Mouse (Mus musculus): ENCODE measurements around the gene Gxylt2. TPM values are rescaled to one million over a fixed set of nuclear protein-coding genes. Genes with fewer than 3 reads are reported as not detected.

Gxylt2 gene
- polyA plus RNA-seq, 1 experiment from 2014 or later, result 0.88 TPM

DNA sequence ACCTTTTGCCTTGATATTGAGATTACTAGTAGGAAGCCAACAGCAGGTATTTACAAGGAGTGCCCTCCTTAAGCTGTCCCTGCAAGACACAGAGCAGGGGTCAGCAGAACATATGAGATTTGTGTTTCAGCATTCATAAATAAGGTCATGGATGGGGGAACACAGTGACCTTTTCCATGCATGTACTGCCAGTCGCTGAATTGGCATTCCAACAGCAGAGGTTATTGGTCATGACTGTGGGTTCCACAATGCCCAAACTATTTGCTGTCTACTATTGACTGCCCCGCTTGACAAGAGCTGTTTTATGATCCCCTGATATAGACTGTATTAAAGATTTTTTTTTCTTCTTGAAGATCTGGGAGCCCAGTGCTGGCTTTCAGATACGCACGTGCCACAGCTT lies 95.2 kb downstream of the Gxylt2 start:
- Histone ChIP-seq H3K9ac (replicated peaks; ENCODE audit: low read depth, low read length) (no peak overlapping the region), H3K27ac (ENCODE audit: low read depth, low read length) (no peak overlapping the region), H3K36me3 (ENCODE audit: control insufficient read depth, insufficient read depth, low read length) (no peaks in the 10 kb centered on the region), H3K4me3 (ENCODE audit: low read depth, low read length) (no peak overlapping the region), H3K4me1 (ENCODE audit: control insufficient read depth, insufficient read depth, low read length) (no peaks in the 10 kb centered on the region), H3K4me2 (ENCODE audit: low read depth, low read length) (no peak overlapping the region), H3K9me3 (ENCODE audit: control insufficient read depth, low read length) (no peaks in the 10 kb centered on the region), H3K27me3 (ENCODE audit: control insufficient read depth, insufficient read depth, low read length) (no peaks in the 10 kb centered on the region)
- WGBS, result 95% methylated on average over 4 of the region's 4 CpGs
- ATAC-seq (ENCODE audit: low read depth), result no peak

DNA sequence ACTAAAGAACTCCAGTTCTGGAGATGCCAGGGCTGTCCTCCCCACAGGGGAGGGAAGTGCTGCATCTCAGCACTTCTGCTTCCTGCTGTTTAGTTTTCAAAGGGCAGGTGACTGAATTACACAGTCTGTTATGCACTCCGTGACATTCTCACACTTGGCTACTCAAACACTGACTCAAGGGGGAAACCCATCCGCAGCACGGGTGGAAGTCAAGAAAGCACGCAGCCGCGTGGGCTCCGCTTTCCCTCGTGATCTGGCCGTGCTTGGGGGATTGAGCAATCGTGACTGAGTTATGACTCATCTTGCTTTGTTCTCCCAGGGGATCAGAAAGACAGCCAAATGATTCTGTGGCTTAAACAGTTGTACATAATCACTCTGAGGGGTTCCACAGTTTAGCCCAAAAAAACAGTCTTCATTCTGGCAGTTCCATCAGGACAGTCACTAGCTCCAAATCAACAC lies 96.0 kb downstream of the Gxylt2 start:
- no peaks in the 10 kb centered on the region for H3K4me1 ChIP-seq (ENCODE audit: control insufficient read depth, insufficient read depth, low read length)
- no peak overlapping the region for H3K9ac ChIP-seq (replicated peaks; ENCODE audit: low read depth, low read length)
- H3K27ac ChIP-seq (ENCODE audit: low read depth, low read length), result no peak overlapping the region
- H3K27me3 ChIP-seq (ENCODE audit: control insufficient read depth, insufficient read depth, low read length), result no peaks in the 10 kb centered on the region
- WGBS, result 42% methylated on average over 10 of the region's 10 CpGs
- no peak overlapping the region for H3K4me2 ChIP-seq (ENCODE audit: low read depth, low read length)
- no peak for ATAC-seq (ENCODE audit: low read depth)
- H3K4me3 ChIP-seq (ENCODE audit: low read depth, low read length), result no peak overlapping the region
- no peaks in the 10 kb centered on the region for H3K9me3 ChIP-seq (ENCODE audit: control insufficient read depth, low read length)
- H3K36me3 ChIP-seq (ENCODE audit: control insufficient read depth, insufficient read depth, low read length), result no peaks in the 10 kb centered on the region

DNA sequence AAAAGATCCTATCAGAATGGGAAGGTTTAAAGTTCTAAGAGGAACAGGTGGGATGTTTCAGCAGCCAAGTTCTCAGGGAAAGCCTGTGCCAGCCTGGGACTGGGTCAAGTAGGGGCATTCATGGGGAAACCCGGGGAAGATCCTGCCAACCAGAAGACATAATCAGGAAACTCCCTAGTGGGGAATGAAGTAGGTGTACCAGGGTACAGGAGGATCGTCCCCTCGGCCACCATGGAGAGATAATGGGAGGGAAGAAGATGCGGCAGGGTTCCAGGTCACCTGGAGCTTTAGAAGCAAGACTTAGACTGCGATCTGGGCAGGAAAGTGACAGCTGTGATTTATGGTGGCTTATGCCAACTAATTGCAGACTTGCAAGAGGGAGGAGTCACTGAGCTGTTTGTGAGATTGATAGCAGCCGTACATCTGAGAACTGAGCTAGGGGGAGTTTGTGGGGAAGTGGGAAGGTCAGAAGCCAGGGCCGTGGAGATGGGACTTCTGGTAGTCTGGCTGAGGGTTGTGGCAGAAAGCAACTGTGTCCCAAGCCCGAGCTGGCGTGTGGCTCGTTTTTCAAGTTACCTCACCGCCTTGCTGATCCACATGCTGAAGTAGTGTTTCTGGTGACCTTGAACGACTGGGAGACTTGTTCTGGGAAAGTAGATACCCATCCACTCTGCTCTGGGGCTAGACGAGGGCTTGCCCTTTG lies 98.0 kb downstream of the Gxylt2 start:
- no peaks in the 10 kb centered on the region for H3K27me3 ChIP-seq (ENCODE audit: control insufficient read depth, insufficient read depth, low read length)
- 72% methylated on average over 13 of the region's 13 CpGs for WGBS
- no peak overlapping the region for H3K4me3 ChIP-seq (ENCODE audit: low read depth, low read length)
- no peak for ATAC-seq (ENCODE audit: low read depth)
- H3K4me1 ChIP-seq (ENCODE audit: control insufficient read depth, insufficient read depth, low read length), result no peaks in the 10 kb centered on the region
- no peaks in the 10 kb centered on the region for H3K36me3 ChIP-seq (ENCODE audit: control insufficient read depth, insufficient read depth, low read length)
- no peak overlapping the region for H3K27ac ChIP-seq (ENCODE audit: low read depth, low read length)
- H3K4me2 ChIP-seq (ENCODE audit: low read depth, low read length), result no peak overlapping the region
- no peaks in the 10 kb centered on the region for H3K9me3 ChIP-seq (ENCODE audit: control insufficient read depth, low read length)
- H3K9ac ChIP-seq (replicated peaks; ENCODE audit: low read depth, low read length), result no peak overlapping the region

- H3K4me3 ChIP-seq (ENCODE audit: low read depth, low read length), result no peak overlapping the region
- 86% methylated on average over 3 of the region's 3 CpGs for WGBS
- H3K27me3 ChIP-seq (ENCODE audit: control insufficient read depth, insufficient read depth, low read length), result no peaks in the 10 kb centered on the region
- H3K27ac ChIP-seq (ENCODE audit: low read depth, low read length), result no peak overlapping the region
- no peak for ATAC-seq (ENCODE audit: low read depth)
- H3K36me3 ChIP-seq (ENCODE audit: control insufficient read depth, insufficient read depth, low read length), result no peaks in the 10 kb centered on the region
- no peak overlapping the region for H3K9ac ChIP-seq (replicated peaks; ENCODE audit: low read depth, low read length)
- H3K9me3 ChIP-seq (ENCODE audit: control insufficient read depth, low read length), result no peaks in the 10 kb centered on the region
- H3K4me2 ChIP-seq (ENCODE audit: low read depth, low read length), result no peak overlapping the region
- no peaks in the 10 kb centered on the region for H3K4me1 ChIP-seq (ENCODE audit: control insufficient read depth, insufficient read depth, low read length)
Observed at GRCm38 (mm10) chr6:100803250-100803649, 98.7 kb downstream of the Gxylt2 start.

GRCm38 (mm10) chr6:100807187-100807586 lies 102.7 kb downstream of the Gxylt2 start:
- Histone ChIP-seq H3K27me3 (ENCODE audit: control insufficient read depth, insufficient read depth, low read length) (no peaks in the 10 kb centered on the region), H3K36me3 (ENCODE audit: control insufficient read depth, insufficient read depth, low read length) (no peaks in the 10 kb centered on the region), H3K4me2 (ENCODE audit: low read depth, low read length) (no peak overlapping the region), H3K27ac (ENCODE audit: low read depth, low read length) (no peak overlapping the region), H3K4me1 (ENCODE audit: control insufficient read depth, insufficient read depth, low read length) (no peaks in the 10 kb centered on the region), H3K9ac (replicated peaks; ENCODE audit: low read depth, low read length) (no peak overlapping the region), H3K4me3 (ENCODE audit: low read depth, low read length) (no peak overlapping the region), H3K9me3 (ENCODE audit: control insufficient read depth, low read length) (no peaks in the 10 kb centered on the region)
- WGBS, result 92% methylated on average over 9 of the region's 9 CpGs
- ATAC-seq (ENCODE audit: low read depth), result no peak

GRCm38 (mm10) chr6:100807746-100808145 lies 103.2 kb downstream of the Gxylt2 start:
- no peaks in the 10 kb centered on the region for H3K27me3 ChIP-seq (ENCODE audit: control insufficient read depth, insufficient read depth, low read length)
- 63% methylated on average over 1 of the region's 1 CpGs for WGBS
- no peak overlapping the region for H3K9ac ChIP-seq (replicated peaks; ENCODE audit: low read depth, low read length)
- ATAC-seq (ENCODE audit: low read depth), result no peak
- H3K9me3 ChIP-seq (ENCODE audit: control insufficient read depth, low read length), result no peaks in the 10 kb centered on the region
- no peak overlapping the region for H3K27ac ChIP-seq (ENCODE audit: low read depth, low read length)
- no peaks in the 10 kb centered on the region for H3K4me1 ChIP-seq (ENCODE audit: control insufficient read depth, insufficient read depth, low read length)
- no peaks in the 10 kb centered on the region for H3K36me3 ChIP-seq (ENCODE audit: control insufficient read depth, insufficient read depth, low read length)
- no peak overlapping the region for H3K4me2 ChIP-seq (ENCODE audit: low read depth, low read length)
- H3K4me3 ChIP-seq (ENCODE audit: low read depth, low read length), result no peak overlapping the region

DNA sequence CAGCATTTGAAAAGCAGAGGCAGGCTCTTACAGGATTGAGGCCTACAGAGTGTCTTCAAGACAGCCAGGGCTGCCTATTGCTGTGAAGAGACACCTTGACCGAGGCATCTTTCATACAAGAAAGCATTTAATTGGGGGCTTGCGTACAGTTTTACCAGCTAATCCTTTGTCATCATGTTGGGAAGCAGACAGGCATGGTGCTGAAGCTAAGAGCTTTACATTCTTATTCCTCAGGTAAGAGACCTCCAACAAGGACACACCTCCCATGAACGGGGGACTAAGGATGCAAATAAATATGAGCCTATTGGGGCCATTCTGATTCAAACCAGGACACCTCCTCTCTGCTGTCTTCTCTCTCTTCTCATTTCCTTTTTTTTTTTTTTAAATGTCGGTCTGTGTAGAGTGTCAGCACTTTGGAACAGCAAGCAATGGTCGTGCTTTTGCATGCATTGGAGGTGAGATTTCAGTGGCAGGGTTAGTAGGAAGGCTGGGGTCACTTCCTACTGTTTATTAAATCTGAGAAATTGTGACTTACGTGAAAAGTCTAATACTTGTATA lies 103.8 kb downstream of the Gxylt2 start:
- no peak overlapping the region for H3K27ac ChIP-seq (ENCODE audit: low read depth, low read length)
- no peaks in the 10 kb centered on the region for H3K36me3 ChIP-seq (ENCODE audit: control insufficient read depth, insufficient read depth, low read length)
- no peaks in the 10 kb centered on the region for H3K9me3 ChIP-seq (ENCODE audit: control insufficient read depth, low read length)
- ATAC-seq (ENCODE audit: low read depth), result no peak
- 92% methylated on average over 6 of the region's 6 CpGs for WGBS
- H3K4me2 ChIP-seq (ENCODE audit: low read depth, low read length), result no peak overlapping the region
- no peak overlapping the region for H3K4me3 ChIP-seq (ENCODE audit: low read depth, low read length)
- H3K4me1 ChIP-seq (ENCODE audit: control insufficient read depth, insufficient read depth, low read length), result no peaks in the 10 kb centered on the region
- no peak overlapping the region for H3K9ac ChIP-seq (replicated peaks; ENCODE audit: low read depth, low read length)
- no peaks in the 10 kb centered on the region for H3K27me3 ChIP-seq (ENCODE audit: control insufficient read depth, insufficient read depth, low read length)

DNA sequence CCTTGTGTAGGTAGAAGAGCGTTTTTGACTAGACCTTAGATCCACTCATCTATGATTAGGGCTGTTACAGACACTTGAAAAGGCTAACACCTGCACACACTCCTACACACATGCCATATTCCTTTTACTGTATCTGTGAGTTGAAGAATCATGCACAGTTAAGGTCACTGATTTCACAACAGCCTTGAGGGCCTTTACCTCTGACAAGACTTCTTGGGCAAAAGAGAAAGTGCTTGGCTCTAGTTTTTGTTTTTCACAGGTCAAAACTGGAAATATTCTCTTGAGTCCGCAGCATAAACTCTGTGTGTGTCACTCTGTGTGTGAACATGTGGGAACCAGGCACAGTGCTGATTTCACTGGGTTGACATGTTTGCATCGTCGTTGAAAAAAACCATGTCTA lies 105.6 kb downstream of the Gxylt2 start:
- H3K27ac ChIP-seq (ENCODE audit: low read depth, low read length), result no peak overlapping the region
- no peaks in the 10 kb centered on the region for H3K4me1 ChIP-seq (ENCODE audit: control insufficient read depth, insufficient read depth, low read length)
- no peaks in the 10 kb centered on the region for H3K9me3 ChIP-seq (ENCODE audit: control insufficient read depth, low read length)
- WGBS, result 96% methylated on average over 4 of the region's 4 CpGs
- no peak for ATAC-seq (ENCODE audit: low read depth)
- H3K36me3 ChIP-seq (ENCODE audit: control insufficient read depth, insufficient read depth, low read length), result no peaks in the 10 kb centered on the region
- H3K4me3 ChIP-seq (ENCODE audit: low read depth, low read length), result no peak overlapping the region
- no peak overlapping the region for H3K4me2 ChIP-seq (ENCODE audit: low read depth, low read length)
- H3K27me3 ChIP-seq (ENCODE audit: control insufficient read depth, insufficient read depth, low read length), result no peaks in the 10 kb centered on the region
- no peak overlapping the region for H3K9ac ChIP-seq (replicated peaks; ENCODE audit: low read depth, low read length)

DNA sequence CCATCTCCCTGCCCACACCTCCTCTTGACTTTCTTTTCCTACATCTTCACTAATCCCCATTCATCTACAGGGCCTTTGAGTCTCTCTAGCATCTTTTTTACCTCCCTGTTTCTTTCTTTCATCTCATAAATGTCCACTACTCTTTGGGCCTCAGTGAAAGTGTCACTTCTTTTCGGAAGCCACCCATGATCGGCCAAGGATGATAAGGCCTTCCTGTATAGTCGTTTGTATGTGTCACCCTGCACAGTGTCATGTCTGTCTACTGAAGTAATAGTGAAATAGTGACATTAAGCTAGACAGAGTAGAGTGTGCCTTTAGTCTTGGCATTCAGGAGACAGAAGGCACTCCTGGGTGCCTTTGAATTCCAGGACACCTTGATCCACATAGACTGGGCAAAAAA lies 107.2 kb downstream of the Gxylt2 start:
- no peak for ATAC-seq (ENCODE audit: low read depth)
- Histone ChIP-seq H3K9me3 (ENCODE audit: control insufficient read depth, low read length) (no peaks in the 10 kb centered on the region), H3K9ac (replicated peaks; ENCODE audit: low read depth, low read length) (no peak overlapping the region), H3K4me2 (ENCODE audit: low read depth, low read length) (no peak overlapping the region), H3K27ac (ENCODE audit: low read depth, low read length) (no peak overlapping the region), H3K27me3 (ENCODE audit: control insufficient read depth, insufficient read depth, low read length) (no peaks in the 10 kb centered on the region), H3K36me3 (ENCODE audit: control insufficient read depth, insufficient read depth, low read length) (no peaks in the 10 kb centered on the region), H3K4me1 (ENCODE audit: control insufficient read depth, insufficient read depth, low read length) (no peaks in the 10 kb centered on the region), H3K4me3 (ENCODE audit: low read depth, low read length) (no peak overlapping the region)
- 90% methylated on average over 3 of the region's 3 CpGs for WGBS

All from neural tube, embryonic 14.5 days (tissue).